Mouse (Mus musculus) brown adipose tissue, adult 24 weeks (tissue): Measurements from ENCODE around the gene Cmtm1. TPM values are rescaled to one million over a fixed set of nuclear protein-coding genes. Genes with fewer than 3 reads are reported as not detected.
"Not testable (repeated sequence)": the region's sequence is repeated elsewhere in the genome, so short reads cannot be mapped to it uniquely, and the experiment has no call there.

Experiments used
- H3K27ac ChIP-seq: fragments of 200-500 bp; replicated peaks from 2 replicates; pipeline ENCODE4 v1.5.1; 2012; ENCODE audit warnings: low read depth, mild to moderate bottlenecking, low read length
- H3K4me1 ChIP-seq: fragments of 200-500 bp; 2 replicates; pipeline ENCODE4 v1.6.1; 2012; ENCODE audit warnings: low read length, mixed read lengths; ENCODE audit not compliant: control insufficient read depth, insufficient read depth, insufficient read length
- H3K4me3 ChIP-seq: fragments of 200-500 bp; 2 replicates; pipeline ENCODE4 v1.5.1; 2012; ENCODE audit warnings: low read depth, mild to moderate bottlenecking, low read length, moderate library complexity; ENCODE audit not compliant: insufficient read depth
- polyA plus RNA-seq: library from polyadenylated mRNA; stranded (reverse); fragments of >200 nt; gene quantifications from 2 replicates; pipeline ENCODE4 v1.2.4, GENCODE M21; 2012; ENCODE audit not compliant: missing spikeins, insufficient read depth, insufficient read length

Cmtm1 gene
- polyA plus RNA-seq, 1 experiment: not detected

DNA sequence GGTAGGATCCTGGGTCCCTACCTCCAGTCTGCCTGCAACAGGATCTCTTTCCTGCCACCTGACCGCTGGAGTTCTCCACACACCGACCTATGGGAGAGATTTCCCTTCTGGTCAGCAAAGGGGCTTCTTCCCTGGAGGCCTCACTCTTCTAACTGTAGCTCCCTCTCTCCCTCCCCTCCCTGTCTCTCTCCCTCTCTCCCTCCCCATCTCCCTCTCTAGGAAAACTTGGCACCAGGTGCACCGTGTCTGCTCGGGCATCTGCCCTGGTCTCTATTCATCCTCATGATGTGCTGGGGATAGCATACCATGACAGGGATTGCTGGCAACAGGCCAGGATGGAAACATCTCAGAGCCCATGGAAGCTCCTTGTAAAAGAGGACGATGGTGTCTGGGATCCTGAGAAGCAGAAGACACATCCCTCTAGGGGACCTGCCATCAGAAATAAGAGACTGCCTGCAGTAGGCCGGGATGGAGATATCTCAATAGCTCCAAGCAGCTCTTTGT lies 41.0 kb downstream of the Cmtm1 start:
- Histone ChIP-seq H3K27ac (no peak overlapping the region), H3K4me3 (no peak overlapping the region), H3K4me1 (no peaks in the 10 kb centered on the region)

GRCm38 (mm10) chr8:104268368-104268767 lies 41.6 kb downstream of the Cmtm1 start:
- Histone ChIP-seq H3K27ac (no peak overlapping the region), H3K4me3 (no peak overlapping the region), H3K4me1 (no peaks in the 10 kb centered on the region)

DNA sequence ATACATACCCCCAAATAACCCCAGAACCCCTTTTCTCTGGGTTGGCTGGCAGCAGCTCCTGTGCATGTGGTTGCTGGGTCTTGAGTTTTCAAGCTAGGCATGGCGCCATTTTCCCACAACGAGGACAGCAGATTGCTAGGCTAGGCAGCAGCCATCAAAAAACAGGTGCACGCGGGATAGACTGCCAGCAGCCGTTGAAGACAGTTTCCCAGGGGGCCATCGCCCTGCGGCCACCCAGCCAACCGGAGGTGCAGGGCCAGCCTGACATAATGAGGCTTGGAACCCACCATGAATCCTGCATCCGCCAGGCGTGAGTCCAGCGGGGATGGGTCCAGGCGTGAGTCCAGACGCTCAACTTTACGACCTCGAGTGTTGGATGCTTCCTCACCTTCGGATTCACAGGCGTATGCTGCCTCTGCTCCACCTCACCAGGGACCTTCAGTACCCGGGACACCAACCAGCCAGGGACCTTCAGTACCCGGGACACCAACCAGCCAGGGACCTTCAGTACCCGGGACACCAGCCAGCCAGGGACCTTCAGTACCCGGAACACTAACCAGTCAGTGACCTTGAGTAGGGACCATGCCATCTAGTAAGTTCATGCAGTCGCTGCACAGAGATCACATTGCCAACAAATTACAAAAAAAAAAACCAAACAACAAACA lies 45.5 kb downstream of the Cmtm1 start:
- H3K27ac ChIP-seq, H3K4me1 ChIP-seq, H3K4me3 ChIP-seq: not testable (repeated sequence)

DNA sequence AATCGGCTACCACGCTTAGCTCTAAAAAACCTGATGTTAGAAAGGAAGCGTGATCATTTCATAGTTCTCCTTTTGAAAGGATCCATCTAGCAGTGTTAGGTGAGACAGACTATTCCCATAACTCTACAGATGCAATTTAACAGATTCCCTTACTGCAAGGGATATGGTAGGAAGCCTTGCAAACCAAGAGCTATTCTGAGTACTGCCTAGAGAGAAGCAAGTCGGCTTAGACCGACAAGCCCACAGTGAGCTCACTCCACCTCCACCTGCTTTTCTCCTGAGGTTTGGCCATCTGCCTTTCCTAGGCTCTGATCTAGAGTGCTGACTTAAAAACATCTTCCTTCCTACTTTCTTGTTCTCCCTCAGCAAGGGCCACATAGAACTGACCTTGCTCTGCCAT lies 48.1 kb downstream of the Cmtm1 start:
- H3K27ac ChIP-seq, H3K4me3 ChIP-seq, H3K4me1 ChIP-seq: not testable (repeated sequence)

- Histone ChIP-seq H3K4me1 (no peaks in the 10 kb centered on the region; the same call in 1 of the 2 replicates), H3K27ac (no peak overlapping the region), H3K4me3 (no peak overlapping the region)
Observed at GRCm38 (mm10) chr8:104253016-104253415, 56.9 kb downstream of the Cmtm1 start.

GRCm38 (mm10) chr8:104251461-104251860 lies 58.5 kb downstream of the Cmtm1 start:
- no peak overlapping the region for H3K27ac ChIP-seq
- H3K4me3 ChIP-seq: peak overlapping the region; percentile 92
- peaks cover 9% of the 10 kb centered on the region for H3K4me1 ChIP-seq

DNA sequence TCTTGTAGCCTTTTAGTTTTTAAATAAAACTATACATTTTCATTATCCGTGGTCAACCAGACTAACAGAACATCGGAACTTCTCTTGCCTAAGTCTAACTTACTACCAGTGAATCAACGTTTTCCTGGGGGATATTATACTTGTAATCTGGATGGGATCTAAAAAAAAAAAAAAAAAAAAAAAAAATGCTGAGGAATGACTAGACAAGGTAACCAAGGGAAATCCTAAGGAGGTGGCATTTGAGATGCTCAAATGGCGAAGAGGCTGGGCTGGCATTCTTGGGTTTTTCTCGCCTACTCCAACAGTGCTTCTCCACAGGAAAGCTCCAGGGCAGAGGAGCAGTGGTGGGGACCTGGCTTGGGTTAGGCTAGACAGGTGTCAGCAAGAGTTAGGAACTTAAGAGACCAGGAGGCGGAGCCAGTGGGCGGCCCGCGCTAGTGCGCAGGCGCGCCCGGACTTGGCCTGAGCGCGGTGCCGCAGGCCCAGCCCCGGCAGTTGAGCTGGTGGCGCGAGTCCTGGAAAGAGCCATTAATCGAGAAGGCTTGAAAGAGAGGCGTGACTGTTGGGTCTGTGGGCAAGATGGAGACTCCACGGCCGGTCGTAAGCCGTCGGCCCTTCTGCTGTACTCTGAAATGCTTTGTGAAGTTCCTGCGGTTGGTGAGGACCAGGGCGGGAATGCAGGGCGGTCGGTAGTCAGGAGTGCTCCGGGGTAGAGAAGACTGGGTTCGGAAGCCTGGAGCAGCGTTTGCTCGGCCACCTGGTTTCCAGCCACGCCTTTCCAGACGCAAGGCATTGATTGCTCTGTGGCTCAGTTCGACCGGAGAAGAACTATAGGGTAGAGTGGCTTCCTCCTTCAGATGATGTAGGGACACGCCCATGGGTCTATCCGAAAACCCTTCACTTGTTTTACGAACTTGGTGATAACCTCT lies 59.2 kb downstream of the Cmtm1 start, which contains the start of gene Cklf:
TSS of gene Cklf (plus strand) at position 423 of the 929 bp plus-strand sequence.
- peak within 1 kb of the TSS; percentile 18; the same call in 1 of the 2 replicates for H3K27ac ChIP-seq
- H3K4me3 ChIP-seq: peak within 1 kb of the TSS; percentile 92
- H3K4me1 ChIP-seq: peaks cover 9% of the 10 kb centered on the region

DNA sequence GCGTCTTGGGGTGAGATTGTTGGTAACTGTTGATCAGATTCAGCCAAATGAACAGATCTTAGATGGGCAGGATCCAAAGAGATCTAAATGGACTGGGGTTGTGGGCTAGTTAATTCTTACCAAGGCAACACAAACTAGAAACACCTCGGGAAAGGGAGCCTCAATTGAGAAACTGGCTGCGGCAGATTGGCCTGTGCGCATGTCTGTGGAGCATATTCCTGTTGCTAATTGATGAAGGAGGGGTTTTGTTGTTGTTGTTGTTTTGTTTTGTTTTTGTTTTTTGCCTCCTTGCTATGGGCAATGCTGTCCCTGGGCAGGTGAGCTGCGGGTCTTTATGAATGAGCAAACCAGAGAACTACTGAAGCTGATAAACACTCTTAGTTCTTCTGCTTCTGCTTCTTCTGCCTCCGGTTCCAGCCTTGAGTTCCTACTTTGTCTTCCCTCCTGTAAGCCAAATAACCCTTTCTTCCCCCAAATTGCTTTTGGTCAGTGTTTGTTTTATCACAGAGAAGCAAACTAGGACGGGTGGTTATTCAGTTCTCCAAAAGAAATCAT lies 60.4 kb downstream of the Cmtm1 start:
- Histone ChIP-seq H3K27ac (no peak overlapping the region), H3K4me3 (no peak overlapping the region)

GRCm38 (mm10) chr8:104248276-104248675 lies 61.7 kb downstream of the Cmtm1 start, which contains the start of gene Tk2:
Tk2 (minus strand) TSS chr8:104248558.
- peak within 1 kb of the TSS; percentile 86 for H3K27ac ChIP-seq
- peak within 1 kb of the TSS; percentile 89 for H3K4me3 ChIP-seq
- peaks cover 9% of the 10 kb centered on the region for H3K4me1 ChIP-seq

More for the DNA sequence above, 60.4 kb downstream of the Cmtm1 start:
- peaks cover 9% of the 10 kb centered on the region for H3K4me1 ChIP-seq

- peaks cover 9% of the 10 kb centered on the region for H3K4me1 ChIP-seq
- H3K4me3 ChIP-seq: peak overlapping the region; percentile 89
- peak overlapping the region; percentile 44 for H3K27ac ChIP-seq
Observed at GRCm38 (mm10) chr8:104247908-104248275, 62.1 kb downstream of the Cmtm1 start.

DNA sequence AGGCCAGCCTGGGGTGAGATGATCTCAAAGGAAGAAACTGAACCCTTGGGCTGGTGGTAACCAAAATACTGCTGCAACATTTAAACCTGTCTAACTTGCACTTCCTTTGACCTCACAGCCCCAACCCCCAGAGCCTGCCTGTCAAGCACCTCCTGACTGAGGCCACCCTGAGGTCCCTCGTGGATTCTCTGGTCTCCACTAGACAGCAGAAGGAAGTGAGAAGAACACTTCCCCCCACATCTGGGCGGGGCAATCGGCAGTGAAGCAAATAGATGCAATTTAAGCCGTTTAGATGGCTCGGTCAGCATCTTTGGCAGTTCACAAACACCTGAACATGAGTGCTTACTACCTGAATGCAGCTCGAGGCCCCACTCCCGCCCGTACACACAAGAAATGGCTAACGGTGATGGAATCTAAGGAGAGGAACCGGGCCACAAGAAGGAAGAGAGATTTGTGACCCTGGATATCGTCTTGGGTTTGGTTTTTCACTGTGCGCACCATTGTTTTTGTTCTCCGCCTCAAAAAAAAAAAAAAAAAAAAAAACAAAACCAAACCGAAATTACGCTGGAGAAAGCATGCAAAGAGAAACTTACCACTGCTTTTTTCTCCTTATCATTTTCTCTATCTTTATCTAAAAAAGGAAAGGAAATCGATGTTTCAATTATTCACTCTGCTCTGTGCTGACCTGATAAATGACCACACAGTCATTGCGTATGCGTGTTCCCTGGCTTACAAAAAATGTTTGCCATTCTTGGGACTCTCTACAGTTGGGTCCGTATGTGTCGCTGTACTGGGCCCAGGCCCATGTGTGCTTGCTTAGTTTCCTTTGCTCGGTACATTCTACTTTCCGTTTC lies 62.7 kb downstream of the Cmtm1 start:
- peak overlapping the region; percentile 89 for H3K4me3 ChIP-seq
- peak overlapping the region; percentile 34; the same call in 1 of the 2 replicates for H3K27ac ChIP-seq
- peaks cover 9% of the 10 kb centered on the region for H3K4me1 ChIP-seq

- Histone ChIP-seq H3K4me1 (peaks cover 9% of the 10 kb centered on the region), H3K4me3 (no peak overlapping the region), H3K27ac (0 out of 2 replicates have a peak overlapping the region, but pooled peaks have one; percentile 5)
Observed at GRCm38 (mm10) chr8:104246621-104247020, 63.3 kb downstream of the Cmtm1 start.
